Mouse (Mus musculus) heart, embryonic 11.5 days (tissue): Measurements from ENCODE around the gene Hs6st3. TPM values are rescaled to one million over a fixed set of nuclear protein-coding genes. Genes with fewer than 3 reads are reported as not detected.
"Not testable (repeated sequence)": the region's sequence is repeated elsewhere in the genome, so short reads cannot be mapped to it uniquely, and the experiment has no call there.

ENCODE experiments used
- ATAC-seq: fragments of 200-750 bp; cut with Nextera tagmentation; replicated peaks from 2 replicates; pipeline ENCODE4 v1.8.0; 2017; ENCODE audit warnings: moderate library complexity; ENCODE audit not compliant: insufficient number of reproducible peaks, low FRiP score, low TSS enrichment
- H3K27ac ChIP-seq: fragments of 300-500 bp; sonication (generic); 2 replicates; pipeline ENCODE4 v1.5.1; 2014; ENCODE audit warnings: mild to moderate bottlenecking, low read depth, low read length
- H3K27me3 ChIP-seq: fragments of 300-500 bp; sonication (generic); 2 replicates; pipeline ENCODE4 v1.6.1; 2014; ENCODE audit warnings: mild to moderate bottlenecking, low read length, mixed read lengths; ENCODE audit not compliant: control insufficient read depth, insufficient read depth
- H3K36me3 ChIP-seq: fragments of 300-500 bp; sonication (generic); 2 replicates; pipeline ENCODE4 v1.6.1; 2014; ENCODE audit warnings: mild to moderate bottlenecking, low read length, moderate library complexity, mixed read lengths; ENCODE audit not compliant: control insufficient read depth, insufficient read depth
- H3K4me1 ChIP-seq: fragments of 300-500 bp; sonication (generic); 2 replicates; pipeline ENCODE4 v1.6.1; 2014; ENCODE audit warnings: low read length; ENCODE audit not compliant: control insufficient read depth, insufficient read depth
- H3K4me2 ChIP-seq: fragments of 300-500 bp; sonication (generic); 2 replicates; pipeline ENCODE4 v1.6.1; 2014; ENCODE audit warnings: mild to moderate bottlenecking, moderate library complexity
- H3K4me3 ChIP-seq: fragments of 300-500 bp; sonication (generic); 2 replicates; pipeline ENCODE4 v1.5.1; 2014; ENCODE audit warnings: low read depth, low read length
- H3K9ac ChIP-seq: fragments of 300-500 bp; sonication (generic); 2 replicates; pipeline ENCODE4 v1.6.1; 2014; ENCODE audit warnings: mild to moderate bottlenecking, low read depth, low read length, moderate library complexity
- H3K9me3 ChIP-seq: fragments of 300-500 bp; sonication (generic); replicated peaks from 2 replicates; pipeline ENCODE4 v1.6.1; 2016; ENCODE audit warnings: low read length; ENCODE audit not compliant: control insufficient read depth
- WGBS: fragments of 180-500 bp; shearing (Covaris S2); extraction: QIAGEN DNeasy Blood & Tissue Kit; methylation state at CpG from one replicate; pipeline ENCODE4 v1.1.7; 2014; ENCODE audit not compliant: insufficient replicate concordance; 5-methylcytosine and 5-hydroxymethylcytosine counted together
- polyA plus RNA-seq: library from polyadenylated mRNA; unstranded; fragments of >200 nt; fragmentation: Nextera tagmentation; extraction: Ambion mirVana; gene quantifications from 2 replicates; pipeline ENCODE4 v1.2.1, GENCODE M21; 2014

Gene Hs6st3
- polyA plus RNA-seq, 1 experiment from 2014 or later, result 0.20 TPM

DNA sequence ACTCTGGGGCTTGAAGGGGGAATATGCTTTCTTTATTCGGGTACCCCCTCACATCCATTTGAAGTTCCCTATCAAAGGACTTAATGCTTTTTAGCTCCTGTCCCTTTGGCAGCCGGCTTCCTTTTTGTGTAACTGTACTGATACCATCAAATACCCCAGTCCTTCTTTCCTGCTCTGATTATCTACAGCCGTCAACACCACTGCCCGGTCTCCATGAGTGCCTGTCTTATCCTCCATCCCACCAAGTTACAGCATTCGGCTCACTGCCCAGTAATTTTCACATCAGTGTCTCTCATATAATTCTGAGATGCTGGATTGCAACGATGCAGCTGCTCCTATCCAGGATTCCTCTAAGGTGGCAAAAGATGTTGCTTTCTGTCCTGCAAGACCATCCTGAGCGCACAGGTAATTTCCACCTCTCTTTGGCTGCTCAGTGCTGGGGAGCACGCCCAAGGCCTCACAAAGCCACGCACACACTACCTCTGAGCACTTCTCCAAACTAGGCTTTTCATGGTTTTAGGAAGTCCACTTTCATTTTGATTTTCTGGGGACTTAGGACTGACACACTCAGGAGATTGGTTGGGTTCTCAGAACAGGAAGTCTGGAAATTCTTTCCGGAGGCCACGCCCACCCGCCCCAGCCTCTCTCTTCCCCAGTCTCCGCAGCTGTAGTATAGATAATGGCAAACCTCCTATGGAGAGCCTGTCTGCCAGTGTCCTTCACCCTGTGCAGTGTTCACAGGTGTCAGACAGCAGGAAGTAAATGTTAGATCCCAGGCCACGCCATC is 122.2 kb downstream of the Hs6st3 start:
- Histone ChIP-seq H3K4me3 (peak overlapping the region; percentile 8; the same call in 1 of the 2 replicates), H3K27ac (no peak overlapping the region), H3K36me3 (no peaks in the 10 kb centered on the region), H3K27me3 (no peaks in the 10 kb centered on the region), H3K9ac (no peak overlapping the region), H3K4me1 (peaks cover 5% of the 10 kb centered on the region; the same call in 1 of the 2 replicates), H3K9me3 (no peaks in the 10 kb centered on the region), H3K4me2 (peak overlapping the region; percentile 54)
- peak; percentile 49 for ATAC-seq
- whole genome bisulfite sequencing, result 35% methylated on average over 14 of the region's 14 CpGs

DNA sequence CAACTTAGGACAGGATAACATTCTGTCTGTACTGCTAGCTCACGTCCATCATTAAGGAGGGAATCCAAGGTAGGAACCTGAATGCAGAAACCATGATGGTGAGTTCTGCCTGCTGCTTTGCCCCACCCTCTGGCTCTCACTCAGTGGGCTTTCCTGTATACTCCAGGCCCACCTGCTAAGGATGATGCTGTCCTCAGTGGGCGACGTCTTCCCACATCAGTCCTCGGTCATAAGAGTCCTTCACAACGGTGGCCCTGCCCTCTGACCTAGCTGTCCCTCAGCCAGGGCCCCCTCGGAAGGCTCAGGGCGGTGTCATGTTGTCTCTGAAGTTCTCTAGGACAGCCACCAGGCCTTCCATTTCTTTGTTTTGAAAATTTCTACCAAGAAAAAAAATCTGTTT is 128.2 kb downstream of the Hs6st3 start:
- no peaks in the 10 kb centered on the region for H3K36me3 ChIP-seq
- no peak overlapping the region for H3K27ac ChIP-seq
- H3K4me1 ChIP-seq, result no peaks in the 10 kb centered on the region
- no peaks in the 10 kb centered on the region for H3K27me3 ChIP-seq
- H3K9ac ChIP-seq, result no peak overlapping the region
- H3K9me3 ChIP-seq, result no peaks in the 10 kb centered on the region
- H3K4me3 ChIP-seq, result no peak overlapping the region
- no peak for ATAC-seq
- no peak overlapping the region for H3K4me2 ChIP-seq
- 75% methylated on average over 7 of the region's 7 CpGs for WGBS

DNA sequence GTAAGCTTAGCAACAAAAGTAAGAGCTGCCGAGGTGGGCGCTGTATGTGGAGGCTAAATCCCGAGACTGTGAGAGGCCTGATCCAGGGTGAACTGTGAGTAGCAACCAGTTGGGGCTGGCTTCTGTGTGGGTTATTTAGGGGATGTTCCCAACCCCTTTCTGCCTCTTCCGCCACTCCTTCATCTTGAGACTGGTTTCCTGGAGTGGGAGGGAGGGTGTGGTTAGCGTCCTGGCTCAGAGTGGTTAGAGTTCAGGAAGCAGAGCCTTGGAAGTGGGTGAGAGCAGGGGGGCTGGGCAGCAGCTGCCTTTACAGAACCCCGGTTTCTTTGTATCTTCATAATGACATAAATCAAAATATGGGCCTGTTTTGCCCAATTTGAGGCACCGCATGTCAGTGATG is 134.9 kb downstream of the Hs6st3 start:
- 69% methylated on average over 7 of the region's 7 CpGs for WGBS
- no peak overlapping the region for H3K4me2 ChIP-seq
- no peak for ATAC-seq
- no peaks in the 10 kb centered on the region for H3K27me3 ChIP-seq
- H3K36me3 ChIP-seq, result no peaks in the 10 kb centered on the region
- no peaks in the 10 kb centered on the region for H3K4me1 ChIP-seq
- H3K27ac ChIP-seq, result no peak overlapping the region
- no peak overlapping the region for H3K9ac ChIP-seq
- no peak overlapping the region for H3K4me3 ChIP-seq
- no peaks in the 10 kb centered on the region for H3K9me3 ChIP-seq

DNA sequence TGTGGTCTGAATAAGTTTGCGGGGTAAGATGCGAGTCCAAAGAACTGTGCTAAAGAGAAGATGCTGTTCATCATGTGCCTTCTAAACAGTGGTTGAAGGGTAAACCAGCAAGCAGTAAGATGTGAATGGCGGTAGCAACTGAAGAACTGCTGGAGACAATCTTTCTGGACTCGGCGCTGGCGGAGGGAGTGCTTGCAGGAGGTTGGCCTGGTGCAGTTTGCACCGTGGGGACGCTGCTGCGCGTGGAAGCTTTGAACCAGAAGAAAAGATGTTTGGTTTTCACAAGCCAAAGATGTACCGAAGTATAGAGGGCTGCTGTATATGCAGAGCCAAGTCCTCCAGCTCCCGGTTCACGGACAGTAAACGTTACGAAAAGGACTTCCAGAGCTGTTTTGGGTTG is 140.0 kb downstream of the Hs6st3 start:
- not testable (repeated sequence) for H3K4me2 ChIP-seq, H3K4me1 ChIP-seq, H3K36me3 ChIP-seq, H3K9me3 ChIP-seq, H3K27ac ChIP-seq, ATAC-seq, H3K9ac ChIP-seq, H3K4me3 ChIP-seq, H3K27me3 ChIP-seq
- 91% methylated on average over 10 of the region's 15 CpGs for WGBS

DNA sequence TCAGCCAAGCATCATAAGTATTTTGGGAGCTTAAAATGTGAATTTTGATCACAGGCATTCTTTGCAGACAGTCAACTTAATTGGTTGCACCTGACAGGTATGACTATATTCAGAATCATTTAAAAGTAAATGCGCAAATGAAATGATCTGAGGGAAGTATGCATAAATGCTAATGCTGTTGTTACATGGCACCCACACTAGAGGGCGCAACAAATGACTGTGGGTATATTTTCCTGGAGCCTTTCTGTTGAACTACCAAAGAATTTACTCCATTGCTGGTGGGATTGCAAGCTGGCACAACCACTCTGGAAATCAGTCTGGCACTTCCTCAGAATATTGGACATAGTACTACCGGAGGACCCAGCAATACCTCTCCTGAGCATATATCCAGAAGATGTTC is 145.8 kb downstream of the Hs6st3 start:
- H3K27me3 ChIP-seq, result no peaks in the 10 kb centered on the region
- ATAC-seq, result no peak
- H3K27ac ChIP-seq, result no peak overlapping the region
- WGBS, result 77% methylated on average over 3 of the region's 3 CpGs
- no peak overlapping the region for H3K4me3 ChIP-seq
- no peak overlapping the region for H3K9ac ChIP-seq
- no peaks in the 10 kb centered on the region for H3K36me3 ChIP-seq
- H3K4me1 ChIP-seq, result no peaks in the 10 kb centered on the region
- no peaks in the 10 kb centered on the region for H3K9me3 ChIP-seq
- no peak overlapping the region for H3K4me2 ChIP-seq

DNA sequence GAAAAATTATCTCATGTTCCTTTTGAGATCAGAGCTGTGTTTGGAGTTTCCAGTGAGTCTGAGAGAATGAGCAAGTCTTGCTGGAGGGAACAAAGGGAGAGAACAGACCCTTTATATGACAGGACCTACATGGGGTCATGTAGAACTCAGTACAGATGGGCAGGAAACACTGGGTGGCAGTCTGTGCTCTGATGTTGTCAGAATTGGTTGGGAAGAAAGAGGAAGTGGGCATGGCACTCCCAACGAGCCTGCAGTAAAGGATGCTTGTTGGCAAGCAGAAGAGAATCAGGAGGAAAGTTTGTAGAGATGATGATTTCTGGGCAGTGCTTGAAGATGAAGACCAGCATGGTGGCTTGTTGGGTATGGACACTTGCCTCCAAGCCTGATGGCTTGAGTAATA is 151.5 kb downstream of the Hs6st3 start:
- no peak overlapping the region for H3K9ac ChIP-seq
- no peak for ATAC-seq
- no peak overlapping the region for H3K27ac ChIP-seq
- no peaks in the 10 kb centered on the region for H3K36me3 ChIP-seq
- H3K4me2 ChIP-seq, result no peak overlapping the region
- H3K27me3 ChIP-seq, result no peaks in the 10 kb centered on the region
- no peak overlapping the region for H3K4me3 ChIP-seq
- 45% methylated on average over 1 of the region's 1 CpGs for WGBS
- no peaks in the 10 kb centered on the region for H3K4me1 ChIP-seq
- no peaks in the 10 kb centered on the region for H3K9me3 ChIP-seq

DNA sequence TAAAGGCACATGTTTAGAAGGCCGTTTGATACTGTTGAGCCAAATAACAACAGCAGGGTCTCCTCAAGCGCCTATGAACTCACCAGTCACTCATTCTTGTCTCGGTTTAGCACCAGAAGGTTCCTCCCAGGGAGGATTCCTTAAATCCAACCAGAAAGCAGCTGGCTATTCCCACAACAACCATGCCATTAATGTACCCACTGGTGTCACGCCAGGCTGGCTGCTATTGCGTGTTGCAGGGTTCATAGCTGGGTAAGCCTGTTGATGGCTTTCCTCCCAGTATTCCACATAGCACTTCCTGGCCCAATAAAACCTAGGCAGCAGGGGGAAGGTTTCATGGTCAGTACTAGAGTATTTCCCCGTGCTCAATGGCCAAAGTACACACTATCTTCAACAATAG is 155.9 kb downstream of the Hs6st3 start:
- H3K4me1 ChIP-seq, result no peaks in the 10 kb centered on the region
- H3K9ac ChIP-seq, result no peak overlapping the region
- no peaks in the 10 kb centered on the region for H3K27me3 ChIP-seq
- 75% methylated on average over 6 of the region's 6 CpGs for WGBS
- H3K9me3 ChIP-seq, result no peaks in the 10 kb centered on the region
- ATAC-seq, result no peak
- no peaks in the 10 kb centered on the region for H3K36me3 ChIP-seq
- no peak overlapping the region for H3K4me3 ChIP-seq
- no peak overlapping the region for H3K4me2 ChIP-seq
- no peak overlapping the region for H3K27ac ChIP-seq

DNA sequence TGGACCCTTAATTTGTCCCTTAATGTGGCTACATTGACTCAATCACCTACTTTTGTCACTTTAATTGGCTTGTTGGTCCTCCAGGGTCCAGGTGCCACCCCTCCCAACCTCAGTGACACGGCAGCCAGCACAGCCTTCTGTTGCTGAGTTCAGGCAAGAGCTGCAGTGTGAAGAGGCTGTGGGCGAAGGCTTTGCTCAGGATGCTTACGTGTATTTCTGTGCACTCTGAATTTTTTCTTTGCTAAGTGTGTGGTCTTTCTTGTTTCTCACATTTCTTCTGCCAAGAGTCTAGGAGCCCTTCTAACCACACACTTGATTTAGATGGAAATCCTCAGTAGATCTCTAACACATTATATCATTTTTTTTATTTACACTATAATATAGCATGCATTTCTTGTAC is 168.3 kb downstream of the Hs6st3 start:
- Histone ChIP-seq H3K4me3 (no peak overlapping the region), H3K9ac (no peak overlapping the region), H3K4me2 (no peak overlapping the region), H3K4me1 (no peaks in the 10 kb centered on the region), H3K27ac (no peak overlapping the region), H3K27me3 (no peaks in the 10 kb centered on the region), H3K9me3 (no peaks in the 10 kb centered on the region), H3K36me3 (no peaks in the 10 kb centered on the region)
- WGBS, result 59% methylated on average over 3 of the region's 3 CpGs
- ATAC-seq, result no peak

DNA sequence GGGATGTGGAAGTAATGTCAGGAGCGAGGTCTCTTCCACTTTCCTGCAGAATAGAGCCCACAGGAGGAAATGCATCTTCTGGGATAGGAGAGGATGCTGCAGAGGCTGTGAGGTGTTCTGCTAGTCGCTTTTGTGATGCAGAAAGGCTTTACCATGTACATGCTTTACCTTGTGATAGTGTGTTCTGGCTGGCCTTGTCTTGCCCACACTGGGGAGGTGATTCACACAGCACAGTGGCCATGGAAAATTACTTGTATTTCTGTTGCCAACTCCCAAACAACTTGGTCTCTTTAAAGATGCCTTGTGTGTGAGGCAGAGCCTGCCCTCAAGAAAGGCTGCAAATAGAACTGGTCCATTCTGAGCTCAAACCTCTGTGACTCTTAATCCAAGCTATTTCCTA is 180.2 kb downstream of the Hs6st3 start:
- Histone ChIP-seq H3K4me1 (no peaks in the 10 kb centered on the region), H3K36me3 (no peaks in the 10 kb centered on the region), H3K27ac (no peak overlapping the region), H3K4me2 (no peak overlapping the region), H3K9me3 (no peaks in the 10 kb centered on the region), H3K27me3 (no peaks in the 10 kb centered on the region), H3K4me3 (no peak overlapping the region), H3K9ac (no peak overlapping the region)
- 79% methylated on average over 2 of the region's 2 CpGs for WGBS
- ATAC-seq, result no peak
